Mouse (Mus musculus): ENCODE measurements around the gene Adgrl3. TPM values are rescaled to one million over a fixed set of nuclear protein-coding genes. Genes with fewer than 3 reads are reported as not detected.

Adgrl3 gene
- total and polyA plus RNA-seq, 3 experiments = not detected

DNA sequence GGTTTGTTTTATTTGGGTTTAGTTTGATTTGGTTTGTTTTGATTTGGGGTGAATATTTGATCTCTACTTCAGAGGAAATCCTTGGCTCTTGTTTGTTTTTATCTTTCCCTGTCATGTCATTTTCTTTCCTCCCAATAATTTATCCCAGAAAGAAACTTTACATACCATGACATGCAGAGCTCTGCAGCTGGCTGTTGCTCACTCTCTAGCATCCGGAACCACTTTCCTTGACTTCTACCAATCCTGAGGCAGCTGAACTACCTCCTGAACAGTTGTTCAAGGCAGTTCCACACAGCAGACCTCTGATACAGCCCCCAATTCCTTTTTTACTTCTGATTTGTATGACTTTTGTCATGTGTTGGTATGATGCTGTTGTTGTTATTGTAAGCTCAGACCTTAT, 307.5 kb downstream of the Adgrl3 start:
- no peak for TF ChIP-seq MAZ (IDR thresholded peaks at IDR 0.05; ENCODE audit: low read depth, low read length)
- TF ChIP-seq USF2 (IDR thresholded peaks at IDR 0.05; ENCODE audit: borderline replicate concordance in 1 of 2, insufficient read depth in 1 of 2, low read depth in 1 of 2, low read length in 2 of 2) = no peak
- TF ChIP-seq POLR2AphosphoS5 (IDR thresholded peaks at IDR 0.05; ENCODE audit: borderline replicate concordance, low read depth, low read length) = no peak
- TF ChIP-seq ZC3H11A (IDR thresholded peaks at IDR 0.05; ENCODE audit: low read depth, low read length) = no peak
- TF ChIP-seq BHLHE40 (IDR thresholded peaks at IDR 0.05; ENCODE audit: borderline replicate concordance, low read depth, low read length) = no peak
- TF ChIP-seq GABPA (IDR thresholded peaks at IDR 0.05; ENCODE audit: low read depth, low read length) = no peak
- TF ChIP-seq CHD2 (IDR thresholded peaks at IDR 0.05; ENCODE audit: low read length) = no peak
- no peak for TF ChIP-seq CTCF (IDR thresholded peaks at IDR 0.05 in 2 of 3, conservative IDR thresholded peaks at IDR 0.05 in 1 of 3; ENCODE audit: control insufficient read depth in 1 of 3, insufficient read depth in 1 of 3, low read depth in 2 of 3, low read length in 3 of 3, poor library complexity in 1 of 3, severe bottlenecking in 1 of 3)
- no peak for TF ChIP-seq POLR2AphosphoS2 (IDR thresholded peaks at IDR 0.05; ENCODE audit: low read length)
- H3K4me1 ChIP-seq (ENCODE audit: control insufficient read depth in 1 of 2, insufficient read depth in 2 of 2, low read length in 2 of 2) = no peaks in the 10 kb centered on the region
- H3K27me3 ChIP-seq (ENCODE audit: control insufficient read depth in 1 of 2, insufficient read depth in 2 of 2, low read length in 2 of 2) = no peaks in the 10 kb centered on the region
- no peak for DNase-seq (ENCODE audit: low read depth, low spot score)
- no peak overlapping the region for H3K9ac ChIP-seq (ENCODE audit: control insufficient read depth, low read depth, low read length, poor library complexity, severe bottlenecking)
- H3K9me3 ChIP-seq (replicated peaks; ENCODE audit: insufficient read depth, low read length) = no peaks in the 10 kb centered on the region
- no peak overlapping the region for H3K27ac ChIP-seq (ENCODE audit: control insufficient read depth, low read depth, low read length)
- H3K79me2 ChIP-seq (ENCODE audit: control insufficient read depth, insufficient read depth, low read length, poor library complexity) = no peaks in the 10 kb centered on the region
- H3K4me3 ChIP-seq (ENCODE audit: control insufficient read depth in 1 of 2, insufficient read depth in 1 of 2, low read depth in 2 of 2, low read length in 2 of 2) = no peak overlapping the region
- H3K36me3 ChIP-seq (ENCODE audit: control insufficient read depth in 1 of 2, insufficient read depth in 2 of 2, low read length in 2 of 2) = no peaks in the 10 kb centered on the region

DNA sequence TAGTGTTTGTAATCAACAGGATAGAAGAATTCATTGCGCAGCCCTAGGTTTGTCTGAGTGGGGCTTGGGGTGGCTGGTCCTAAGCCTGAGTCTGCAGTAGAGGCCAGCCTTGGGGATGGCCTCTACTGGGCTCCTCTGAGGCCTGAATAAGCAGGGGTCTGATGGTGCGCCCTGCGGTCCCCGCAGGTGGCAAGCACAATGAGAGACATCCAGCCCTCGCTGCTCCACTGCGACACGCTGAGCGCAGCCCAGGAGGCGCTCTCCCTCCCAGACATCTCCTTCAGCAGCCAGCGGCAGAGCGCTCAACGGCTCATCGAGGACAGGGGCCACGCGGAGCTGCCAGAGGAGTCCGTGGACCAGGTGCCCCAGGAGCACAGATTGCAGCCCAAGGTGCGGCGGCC, 309.6 kb downstream of the Adgrl3 start:
- Histone ChIP-seq H3K36me3 (ENCODE audit: control insufficient read depth in 1 of 2, insufficient read depth in 2 of 2, low read length in 2 of 2) (no peaks in the 10 kb centered on the region), H3K79me2 (ENCODE audit: control insufficient read depth, insufficient read depth, low read length, poor library complexity) (no peaks in the 10 kb centered on the region), H3K27me3 (ENCODE audit: control insufficient read depth in 1 of 2, insufficient read depth in 2 of 2, low read length in 2 of 2) (no peaks in the 10 kb centered on the region), H3K9me3 (replicated peaks; ENCODE audit: insufficient read depth, low read length) (no peaks in the 10 kb centered on the region), H3K4me3 (ENCODE audit: control insufficient read depth in 1 of 2, insufficient read depth in 1 of 2, low read depth in 2 of 2, low read length in 2 of 2) (no peak overlapping the region), H3K4me1 (ENCODE audit: control insufficient read depth in 1 of 2, insufficient read depth in 2 of 2, low read length in 2 of 2) (no peaks in the 10 kb centered on the region), H3K9ac (ENCODE audit: control insufficient read depth, low read depth, low read length, poor library complexity, severe bottlenecking) (no peak overlapping the region), H3K27ac (ENCODE audit: control insufficient read depth, low read depth, low read length) (no peak overlapping the region)
- no peak for TF ChIP-seq EP300 (IDR thresholded peaks at IDR 0.05; ENCODE audit: low read depth in 1 of 2, low read length in 2 of 2)
- TF ChIP-seq MYC (IDR thresholded peaks at IDR 0.05; ENCODE audit: low read depth, low read length) = no peak
- TF ChIP-seq TCF12 (IDR thresholded peaks at IDR 0.05; ENCODE audit: low read depth, low read length) = no peak
- TF ChIP-seq SMC3 (IDR thresholded peaks at IDR 0.05; ENCODE audit: low read depth, low read length) = no peak
- TF ChIP-seq UBTF (IDR thresholded peaks at IDR 0.05; ENCODE audit: borderline replicate concordance, insufficient read depth, low read depth, low read length) = no peak
- TF ChIP-seq MAX (IDR thresholded peaks at IDR 0.05; ENCODE audit: low read length) = no peak
- no peak for DNase-seq (ENCODE audit: low read depth, low spot score)

DNA sequence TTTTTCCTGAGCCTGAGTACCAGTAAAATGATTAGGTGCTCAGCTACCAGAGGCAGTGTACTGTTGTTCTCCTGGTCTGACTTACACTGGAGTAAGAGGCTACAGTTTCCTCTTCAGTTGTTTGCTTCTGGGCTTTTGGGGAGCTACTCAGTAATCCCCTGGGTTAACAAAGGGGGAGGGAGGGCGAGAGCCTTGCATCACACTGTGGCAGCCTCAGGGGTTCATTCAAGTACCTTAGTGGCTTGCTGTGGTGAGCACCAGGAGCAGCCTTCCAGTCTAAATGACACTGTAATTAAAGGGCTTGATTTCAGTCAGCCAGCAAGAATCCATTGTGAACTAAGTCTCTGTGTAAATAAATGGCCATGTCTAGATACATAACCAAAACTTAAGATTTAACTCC, 324.4 kb downstream of the Adgrl3 start:
- no peaks in the 10 kb centered on the region for H3K36me3 ChIP-seq (ENCODE audit: control insufficient read depth in 1 of 2, insufficient read depth in 2 of 2, low read length in 2 of 2)
- H3K4me1 ChIP-seq (ENCODE audit: control insufficient read depth in 1 of 2, insufficient read depth in 2 of 2, low read length in 2 of 2) = no peaks in the 10 kb centered on the region
- no peak for TF ChIP-seq ZKSCAN1 (IDR thresholded peaks at IDR 0.05; ENCODE audit: low read depth, low read length)
- no peak for TF ChIP-seq CHD1 (IDR thresholded peaks at IDR 0.05; ENCODE audit: low read depth, low read length)
- TF ChIP-seq GATA1 (IDR thresholded peaks at IDR 0.05; ENCODE audit: low read depth, low read length) = no peak
- TF ChIP-seq POLR2A (IDR thresholded peaks at IDR 0.05; ENCODE audit: control insufficient read depth in 1 of 2, insufficient read depth in 1 of 2, low read depth in 1 of 2, low read length in 2 of 2, poor library complexity in 1 of 2) = no peak
- H3K9ac ChIP-seq (ENCODE audit: control insufficient read depth, low read depth, low read length, poor library complexity, severe bottlenecking) = no peak overlapping the region
- no peaks in the 10 kb centered on the region for H3K79me2 ChIP-seq (ENCODE audit: control insufficient read depth, insufficient read depth, low read length, poor library complexity)
- DNase-seq (ENCODE audit: low read depth, low spot score) = no peak
- no peaks in the 10 kb centered on the region for H3K27me3 ChIP-seq (ENCODE audit: control insufficient read depth in 1 of 2, insufficient read depth in 2 of 2, low read length in 2 of 2)
- H3K9me3 ChIP-seq (replicated peaks; ENCODE audit: insufficient read depth, low read length) = no peaks in the 10 kb centered on the region
- H3K27ac ChIP-seq (ENCODE audit: control insufficient read depth, low read depth, low read length) = no peak overlapping the region
- H3K4me3 ChIP-seq (ENCODE audit: control insufficient read depth in 1 of 2, insufficient read depth in 1 of 2, low read depth in 2 of 2, low read length in 2 of 2) = no peak overlapping the region
